Mouse (Mus musculus) mouse embryonic stem cell (cell line): ENCODE measurements around the gene Ints13.

Source experiments
- in situ Hi-C, 2 experiments: fragments of 300-500 bp; cut with MboI; formaldehyde crosslinking; loops; 1 replicate in 1 of 2; 3 replicates in 1 of 2; pipeline ENCODE4 v1.14.3; 2019 to 2020; ENCODE audit warnings: low sequenced_read_pairs in 2 of 2, low pct_unique_long_range_greater_than_20kb in 1 of 2, mixed read lengths in 1 of 2; ENCODE audit not compliant: unreplicated experiment in 1 of 2

Gene Ints13

DNA sequence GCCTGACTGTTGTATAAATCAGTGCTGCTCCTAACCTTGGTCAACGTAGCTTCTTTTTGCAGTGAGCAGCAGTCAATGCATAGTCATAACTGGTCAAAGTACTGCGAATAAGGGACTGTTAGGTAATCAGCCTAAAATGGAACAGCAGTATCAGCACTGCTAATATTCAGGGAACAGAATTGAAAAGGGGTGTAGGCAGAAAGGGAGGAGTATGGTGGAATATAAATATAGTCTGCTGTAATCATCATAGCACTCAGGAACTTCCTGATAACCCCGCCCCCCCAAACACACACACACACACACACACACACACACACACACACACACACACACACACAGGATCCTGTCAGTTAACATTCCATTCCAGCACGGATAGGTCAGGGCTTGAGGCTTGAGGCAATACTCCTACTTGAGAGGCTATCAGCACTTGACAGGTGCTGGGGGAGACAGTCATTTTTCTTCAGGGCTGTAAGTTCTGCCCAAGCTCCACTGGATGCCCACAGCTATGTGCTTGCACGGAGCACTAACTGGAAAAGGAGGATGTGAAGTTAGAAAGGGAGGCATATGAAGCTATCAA is 32.3 kb downstream of the Ints13 start:
- in situ Hi-C loops, result no loop called here

GRCm38 (mm10) chr6:146544622-146545021 is 33.0 kb downstream of the Ints13 start:
- in situ Hi-C loops, result no loop called here

DNA sequence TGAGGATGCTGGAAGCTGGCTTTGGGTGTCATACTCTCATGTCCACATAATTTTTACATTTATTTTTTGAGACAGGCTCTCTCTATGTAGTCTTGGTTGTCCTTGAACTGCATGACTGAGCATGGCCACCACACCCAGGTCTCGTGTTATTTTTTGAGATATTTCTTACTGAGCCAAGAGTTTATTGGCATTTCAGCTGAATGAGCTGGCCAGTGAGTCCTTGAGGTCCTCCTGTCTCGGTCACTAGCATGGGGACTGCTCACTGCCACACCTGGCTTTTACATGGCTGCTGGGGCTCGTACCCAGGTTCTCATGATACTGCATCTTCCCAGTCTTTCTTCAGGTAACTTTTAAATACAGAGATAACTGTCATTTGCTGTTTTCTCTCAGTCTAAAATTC is 37.2 kb downstream of the Ints13 start:
- in situ Hi-C loops, result no loop called here

- in situ Hi-C loops, result no loop called here
These were observed 39.0 kb downstream of the Ints13 start for GRCm38 (mm10) chr6:146538661-146539060.

- in situ Hi-C loops, result no loop called here
These were observed 39.6 kb downstream of the Ints13 start for GRCm38 (mm10) chr6:146538071-146538470.

- in situ Hi-C loops, result no loop called here
These were observed 40.5 kb downstream of the Ints13 start for GRCm38 (mm10) chr6:146537111-146537510.

- in situ Hi-C loops, result no loop called here
These were observed 42.1 kb downstream of the Ints13 start for GRCm38 (mm10) chr6:146535501-146535900.

DNA sequence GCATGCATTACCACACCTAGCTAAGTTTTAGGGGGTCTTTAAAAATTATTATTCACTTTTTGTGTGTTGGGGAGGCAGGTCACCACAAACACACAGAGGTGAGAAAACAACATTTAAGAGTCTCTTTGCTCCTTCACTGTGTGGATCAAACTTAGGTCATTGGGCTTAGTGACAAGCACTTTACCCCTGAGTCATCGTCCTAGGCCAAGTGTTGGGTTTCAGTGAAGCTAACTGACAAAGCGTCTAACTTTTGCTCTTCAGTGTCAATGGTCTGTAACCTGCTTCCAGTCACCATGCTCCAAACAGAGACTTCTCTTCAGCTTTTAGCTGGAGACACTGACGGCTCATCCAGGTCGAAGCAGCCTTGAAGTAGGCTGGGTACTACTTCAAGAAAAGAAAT is 44.5 kb downstream of the Ints13 start:
- in situ Hi-C loops, result no loop called here

DNA sequence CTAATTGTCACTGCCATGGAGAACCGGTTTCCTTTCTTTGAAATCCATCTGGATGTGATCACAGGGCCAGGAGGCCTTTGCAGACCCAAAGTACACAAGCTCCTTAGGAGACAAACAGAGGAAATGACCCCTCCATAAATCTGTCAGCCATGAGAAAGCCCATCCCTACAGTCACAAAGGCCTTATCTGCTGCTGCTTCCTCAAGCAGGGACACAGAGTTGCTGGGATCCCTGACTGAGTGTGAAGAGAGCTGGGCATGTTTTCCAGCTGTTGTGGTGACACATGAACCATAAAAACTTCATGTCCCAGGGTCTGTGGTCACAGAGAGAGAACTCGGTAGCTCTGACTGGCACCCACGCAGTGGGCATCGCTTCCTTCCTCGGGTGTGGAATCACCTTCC is 46.9 kb downstream of the Ints13 start:
- in situ Hi-C loops, result no loop called here

GRCm38 (mm10) chr6:146530363-146530762 is 47.3 kb downstream of the Ints13 start:
- in situ Hi-C loops, result no loop called here

DNA sequence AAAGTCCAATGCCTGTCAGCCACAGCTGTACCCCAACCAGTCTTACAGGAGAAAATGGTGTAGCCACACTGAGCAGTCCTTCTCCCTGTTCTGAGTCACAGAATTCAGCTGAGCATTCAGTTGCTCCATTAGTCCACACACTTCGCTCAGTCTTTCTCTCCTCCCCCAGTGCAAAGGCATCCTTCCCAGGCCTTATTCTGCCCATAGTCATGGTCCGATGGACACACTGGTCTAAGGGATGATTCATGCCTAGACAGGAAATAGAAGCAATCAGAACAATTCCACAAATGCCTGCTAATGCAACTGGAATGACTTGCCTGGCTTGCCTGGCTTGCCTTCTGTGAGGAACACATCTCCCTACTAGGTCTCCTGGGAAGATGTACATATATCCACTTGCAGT is 50.1 kb downstream of the Ints13 start:
- in situ Hi-C loops, result no loop called here

GRCm38 (mm10) chr6:146525500-146525899 is 52.1 kb downstream of the Ints13 start:
- in situ Hi-C loops, result no loop called here

DNA sequence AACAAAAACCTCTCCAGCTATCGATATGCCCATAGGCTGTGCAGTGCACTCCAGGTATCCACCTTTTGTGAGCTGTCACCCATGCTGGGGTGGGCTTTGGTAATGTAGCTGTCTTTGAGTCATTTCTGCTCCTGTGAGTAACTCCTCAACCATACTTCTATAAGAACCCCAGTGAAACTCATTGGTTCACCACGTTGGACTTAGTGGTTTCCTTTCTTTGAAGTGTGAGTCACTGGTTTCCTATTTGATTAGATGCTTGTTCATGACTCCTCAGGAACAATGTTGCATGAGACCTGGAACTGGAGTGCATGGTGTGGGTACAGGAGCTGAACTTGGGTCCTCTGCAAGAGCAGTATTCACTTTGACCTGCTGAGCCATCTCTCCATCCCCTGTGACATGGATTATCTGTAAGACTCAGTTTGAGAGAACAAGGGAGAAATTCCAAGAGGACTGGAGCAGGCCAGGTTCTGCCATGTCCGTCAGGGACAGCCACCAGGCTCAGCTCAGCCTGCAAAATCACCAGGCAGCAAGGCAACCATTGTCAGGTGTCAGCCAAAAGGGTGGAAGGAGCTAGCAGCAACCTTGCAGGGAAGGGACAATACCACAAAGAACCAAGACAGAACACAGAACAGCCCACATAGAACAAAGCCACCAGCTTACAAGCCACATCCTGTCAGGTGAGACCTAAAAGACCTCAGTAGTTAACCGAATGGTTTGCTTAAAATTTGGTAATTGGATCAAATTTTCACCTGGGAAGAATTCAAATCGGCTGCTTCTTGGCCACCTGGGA is 56.0 kb downstream of the Ints13 start:
- in situ Hi-C loops, result no loop called here

GRCm38 (mm10) chr6:146519019-146519418 is 58.6 kb downstream of the Ints13 start:
- in situ Hi-C loops, result no loop called here

DNA sequence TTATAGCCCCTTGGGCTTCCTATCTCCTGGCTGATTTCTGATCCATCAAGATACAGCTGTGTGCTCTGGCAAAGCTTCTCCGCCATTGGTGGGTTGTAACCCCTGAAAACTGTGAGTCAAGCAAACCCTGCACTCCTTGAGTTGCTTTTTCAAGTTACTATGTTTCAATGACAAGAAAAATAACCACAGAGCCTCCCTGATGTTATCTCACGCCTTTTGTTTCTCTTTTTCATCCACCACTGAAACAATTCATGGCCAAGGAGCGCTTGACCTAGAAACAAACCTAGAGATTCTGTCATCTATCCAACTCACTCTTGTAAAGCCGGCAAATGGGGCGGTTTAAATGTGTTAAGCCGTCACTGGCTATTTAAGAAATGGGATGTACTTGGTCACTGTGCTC is 61.7 kb downstream of the Ints13 start:
- in situ Hi-C loops, result no loop called here

DNA sequence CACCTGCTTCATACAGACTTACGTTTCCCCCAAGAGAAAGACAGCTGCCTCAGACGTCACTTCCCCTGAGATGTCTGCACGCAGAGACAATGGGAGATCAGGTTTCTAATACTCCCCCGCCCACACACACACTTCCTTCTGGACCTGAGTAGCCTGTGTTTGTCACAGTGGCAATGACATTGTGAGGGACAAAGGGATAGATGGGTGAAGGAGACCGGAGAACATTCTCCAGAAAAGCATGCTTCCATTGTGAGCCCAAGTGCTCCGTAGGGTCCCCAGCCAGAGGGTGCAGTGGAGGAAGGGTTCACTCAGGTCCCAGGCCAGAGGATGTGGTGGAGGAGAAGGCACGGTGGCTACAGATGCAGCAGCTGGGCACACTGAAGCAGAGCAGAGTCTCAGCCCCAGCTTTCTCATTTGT is 63.1 kb downstream of the Ints13 start:
- in situ Hi-C loops, result no loop called here

GRCm38 (mm10) chr6:146513899-146514298 is 63.7 kb downstream of the Ints13 start:
- in situ Hi-C loops, result no loop called here

DNA sequence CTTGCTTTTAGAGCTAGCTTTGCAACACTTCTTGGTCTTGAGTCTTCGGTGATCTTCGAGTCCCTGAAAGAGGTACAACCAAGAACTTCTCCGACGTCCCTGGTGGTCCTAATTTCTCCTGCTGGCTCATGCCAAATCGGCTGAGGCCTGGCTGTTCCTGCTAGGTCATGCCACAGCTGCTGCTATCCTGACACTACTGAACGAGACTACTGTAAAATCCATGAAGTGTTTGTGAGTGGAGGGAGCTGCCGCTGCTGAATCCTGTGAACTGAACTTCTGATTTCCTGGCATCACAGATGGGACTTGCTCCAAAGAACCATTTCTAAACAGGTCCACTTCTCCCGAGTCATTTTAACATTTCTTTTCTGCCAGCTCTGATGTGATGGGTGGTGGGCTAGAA is 64.3 kb downstream of the Ints13 start:
- in situ Hi-C loops, result no loop called here

- in situ Hi-C loops, result no loop called here
These were observed 66.1 kb downstream of the Ints13 start for GRCm38 (mm10) chr6:146511511-146511910.

GRCm38 (mm10) chr6:146509891-146510290 is 67.7 kb downstream of the Ints13 start:
- in situ Hi-C loops, result no loop called here
